Mouse (Mus musculus) lung, adult 2 months (tissue): ENCODE data around the gene Pbp2. TPM values are rescaled to one million over a fixed set of nuclear protein-coding genes. Genes with fewer than 3 reads are reported as not detected.

Experiments
- DNase-seq: peaks from one replicate; pipeline ENCODE4 v3.0.0; 2022
- H3K4me1 ChIP-seq: fragments of 200-500 bp; 2 replicates; pipeline ENCODE4 v1.6.1; 2011; ENCODE audit warnings: low read length; ENCODE audit not compliant: control insufficient read depth, insufficient read depth
- H3K4me3 ChIP-seq: fragments of 200-500 bp; replicated peaks from 2 replicates; pipeline ENCODE3; 2011; ENCODE audit warnings: low read depth, mild to moderate bottlenecking, control low read depth, low read length; ENCODE audit errors: extremely low read depth
- CTCF ChIP-seq: fragments of 200-500 bp; IDR thresholded peaks from 2 replicates; pipeline ENCODE4 v1.5.1; 2011; ENCODE audit warnings: mild to moderate bottlenecking, low read length, control low read depth; ENCODE audit not compliant: insufficient read depth
- POLR2A ChIP-seq: fragments of 200-500 bp; IDR thresholded peaks from 2 replicates; pipeline ENCODE4 v1.6.1; 2011; ENCODE audit warnings: low read depth, mild to moderate bottlenecking, control low read depth, low read length, borderline replicate concordance; ENCODE audit errors: extremely low read depth
- WGBS: fragments of 180-500 bp; shearing (Covaris S2); methylation state at CpG from one replicate; pipeline ENCODE4 v1.1.7; 2018; 5-methylcytosine and 5-hydroxymethylcytosine counted together
- polyA plus RNA-seq: library from polyadenylated mRNA; depleted of rRNA; stranded (reverse); fragments of >200 nt; gene quantifications from 2 replicates; pipeline ENCODE4 v1.2.3, GENCODE M21; 2012

The Pbp2 gene
- polyA plus RNA-seq, 1 experiment, result not detected

DNA sequence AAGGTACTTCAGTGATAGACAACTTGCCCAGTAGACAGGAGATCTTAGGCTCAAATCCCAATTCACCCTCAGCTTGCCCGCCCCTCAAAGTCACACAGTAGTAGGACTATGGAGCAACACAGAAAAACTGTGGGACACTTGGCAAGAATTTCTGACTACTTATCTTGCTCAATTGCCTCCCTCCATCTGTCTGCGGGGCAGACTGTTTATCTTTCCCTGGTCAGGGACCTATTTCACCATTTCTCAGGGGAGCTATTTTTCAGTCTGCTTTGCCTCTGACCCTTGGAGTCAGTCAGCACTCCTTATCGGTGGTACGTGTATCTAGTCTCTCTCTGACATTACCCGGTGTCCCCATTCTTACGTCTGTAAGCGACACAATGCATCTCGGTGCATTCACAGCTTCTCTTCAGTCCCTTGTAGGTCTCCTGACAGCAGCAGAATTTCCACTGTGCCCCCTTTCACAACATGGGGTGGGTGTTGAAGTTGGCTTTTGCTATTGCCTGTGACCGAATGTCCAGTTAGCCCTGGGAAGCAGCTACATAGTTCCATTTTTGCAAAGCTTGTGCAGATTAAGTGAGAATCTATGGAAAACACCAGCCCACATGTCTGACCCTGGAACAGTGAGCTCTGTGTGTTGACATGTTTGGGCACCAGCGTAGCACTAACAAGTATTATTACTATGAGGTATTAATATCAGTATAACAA is 7.6 kb downstream of the Pbp2 start:
- WGBS, result 57% methylated on average over 10 of the region's 10 CpGs
- no peak for DNase-seq
- TF ChIP-seq CTCF, result no peak
- TF ChIP-seq POLR2A, result no peak
- peaks cover 23% of the 10 kb centered on the region for H3K4me1 ChIP-seq
- H3K4me3 ChIP-seq, result no peak overlapping the region

GRCm38 (mm10) chr6:135300469-135300868 is 9.7 kb downstream of the Pbp2 start:
- Histone ChIP-seq H3K4me3 (no peak overlapping the region), H3K4me1 (peaks cover 24% of the 10 kb centered on the region)
- TF ChIP-seq CTCF, result no peak
- no peak for TF ChIP-seq POLR2A
- WGBS, result 57% methylated on average over 4 of the region's 4 CpGs
- no peak for DNase-seq

DNA sequence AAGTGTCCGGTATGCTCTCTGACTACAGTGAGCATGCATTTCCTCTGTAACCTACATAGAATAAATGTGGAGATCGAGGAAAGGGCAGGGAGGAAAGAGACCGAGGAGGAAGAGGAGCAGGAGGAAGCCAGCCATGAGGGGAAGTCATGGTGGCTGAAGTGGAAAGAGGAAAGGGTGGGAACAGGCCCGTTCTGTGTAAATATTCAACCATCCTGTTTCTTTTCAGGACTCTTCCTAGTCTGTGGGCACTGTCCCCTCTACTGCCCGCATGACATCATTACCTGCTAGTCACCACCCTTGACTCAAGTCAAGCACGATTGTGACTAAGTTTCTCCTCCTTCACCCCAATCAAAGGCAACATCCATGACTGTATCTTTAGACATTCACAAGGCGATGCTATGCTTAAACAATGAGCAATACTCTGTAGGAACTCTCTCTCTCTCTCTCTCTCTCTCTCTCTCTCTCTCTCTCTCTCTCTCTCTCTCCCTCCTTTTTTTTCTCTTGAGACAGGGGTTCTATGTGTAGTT is 11.1 kb downstream of the Pbp2 start:
- DNase-seq, result no peak
- Histone ChIP-seq H3K4me3 (no peak overlapping the region), H3K4me1 (peaks cover 22% of the 10 kb centered on the region)
- WGBS, result 59% methylated on average over 7 of the region's 7 CpGs
- TF ChIP-seq CTCF (no peak), POLR2A (no peak)

GRCm38 (mm10) chr6:135297570-135297969 is 12.6 kb downstream of the Pbp2 start:
- peaks cover 11% of the 10 kb centered on the region for H3K4me1 ChIP-seq
- 65% methylated on average over 7 of the region's 7 CpGs for WGBS
- DNase-seq, result no peak
- no peak overlapping the region for H3K4me3 ChIP-seq
- no peak for TF ChIP-seq POLR2A
- TF ChIP-seq CTCF, result no peak

DNA sequence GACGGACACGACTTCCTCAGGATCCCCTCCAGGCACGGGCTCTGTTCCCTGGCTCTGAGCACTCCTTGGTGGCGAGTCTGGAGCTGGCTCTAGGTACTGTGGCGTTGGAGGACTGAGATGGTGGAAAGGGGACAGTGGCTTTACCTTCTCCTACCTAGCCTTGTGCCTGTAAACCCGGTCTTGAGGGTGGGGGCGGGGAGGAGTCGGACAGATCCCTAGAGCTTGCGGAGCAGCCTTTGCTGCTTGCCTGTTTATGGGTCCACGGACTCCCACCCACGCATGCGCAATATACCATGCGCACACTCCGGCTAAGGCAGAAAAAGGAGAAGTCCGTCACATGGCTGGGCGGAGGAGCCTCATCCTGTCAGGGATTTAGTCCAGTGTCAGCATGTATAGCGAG is 13.9 kb downstream of the Pbp2 start:
- Histone ChIP-seq H3K4me3 (peak overlapping the region; percentile 9), H3K4me1 (peaks cover 11% of the 10 kb centered on the region)
- DNase-seq, result peak; percentile 42
- WGBS, result 45% methylated on average over 17 of the region's 17 CpGs
- TF ChIP-seq POLR2A (peak; percentile 43; the same call in 1 of the 2 replicates), CTCF (no peak)

DNA sequence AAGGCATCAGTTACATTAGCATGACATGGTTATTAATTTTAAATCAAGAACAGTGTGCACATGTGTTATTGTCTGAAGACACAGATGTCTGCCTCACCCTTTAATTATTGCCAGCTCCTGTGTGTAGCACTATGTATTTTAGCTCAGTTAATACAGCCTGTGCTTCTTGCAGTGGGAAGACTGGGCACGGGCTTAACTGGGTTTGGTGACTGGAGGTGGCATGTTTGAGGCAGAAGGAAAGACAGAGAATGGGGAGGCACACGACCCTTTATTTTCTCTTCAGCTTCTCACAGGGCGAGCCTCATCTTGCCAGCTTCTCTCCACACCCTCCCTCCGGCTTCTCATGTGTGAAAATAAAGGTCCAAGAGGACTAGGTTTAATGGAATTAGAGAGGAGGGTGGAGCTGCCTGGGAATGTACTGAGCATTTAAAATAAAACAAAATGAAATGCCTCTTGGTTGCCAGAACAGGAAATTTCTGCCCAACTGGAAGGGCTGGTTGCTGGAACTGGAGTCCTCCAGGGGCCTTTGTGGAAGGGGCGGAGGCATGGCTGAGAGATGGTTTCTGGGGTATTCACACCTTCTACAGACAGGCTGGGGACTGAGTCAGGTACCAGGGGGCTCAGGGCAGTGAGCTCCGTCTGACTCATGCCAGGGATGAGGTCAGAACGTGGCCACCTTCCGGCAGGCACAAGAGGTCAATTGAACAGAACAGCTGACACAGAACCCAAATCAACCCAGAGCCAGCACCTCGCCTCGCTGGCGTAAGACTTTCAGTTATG is 14.9 kb downstream of the Pbp2 start:
- TF ChIP-seq CTCF (no peak), POLR2A (no peak)
- peaks cover 11% of the 10 kb centered on the region for H3K4me1 ChIP-seq
- H3K4me3 ChIP-seq, result no peak overlapping the region
- 47% methylated on average over 11 of the region's 11 CpGs for WGBS
- peak; percentile 55 for DNase-seq

GRCm38 (mm10) chr6:135294150-135294549 is 16.1 kb downstream of the Pbp2 start:
- no peak overlapping the region for H3K4me3 ChIP-seq
- H3K4me1 ChIP-seq, result peaks cover 8% of the 10 kb centered on the region
- WGBS, result 57% methylated on average over 6 of the region's 6 CpGs
- no peak for DNase-seq
- TF ChIP-seq POLR2A (no peak), CTCF (no peak)

DNA sequence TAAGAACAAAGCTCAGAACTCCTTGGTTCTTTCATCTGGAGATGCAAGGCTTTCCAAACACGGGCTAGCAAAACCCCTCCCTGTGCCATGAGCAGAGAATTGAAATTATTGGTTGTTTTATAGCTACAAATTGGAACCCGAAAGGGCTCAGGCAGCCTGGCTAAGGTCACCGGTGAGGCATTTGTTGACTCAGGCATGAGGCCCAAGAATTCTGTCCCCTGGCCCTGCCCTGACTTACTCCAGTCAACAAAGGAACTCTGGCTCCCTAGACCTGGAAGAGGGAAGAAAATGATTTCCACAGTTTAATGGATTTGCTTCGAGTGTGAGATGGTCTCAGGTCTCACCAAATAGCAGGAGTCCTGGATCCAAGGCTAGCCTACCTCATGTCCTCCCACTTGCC is 17.8 kb downstream of the Pbp2 start:
- H3K4me3 ChIP-seq, result no peak overlapping the region
- DNase-seq, result peak; percentile 49
- WGBS, result 50% methylated on average over 4 of the region's 4 CpGs
- H3K4me1 ChIP-seq, result peaks cover 2% of the 10 kb centered on the region; the same call in 1 of the 2 replicates
- TF ChIP-seq POLR2A (no peak), CTCF (no peak)

DNA sequence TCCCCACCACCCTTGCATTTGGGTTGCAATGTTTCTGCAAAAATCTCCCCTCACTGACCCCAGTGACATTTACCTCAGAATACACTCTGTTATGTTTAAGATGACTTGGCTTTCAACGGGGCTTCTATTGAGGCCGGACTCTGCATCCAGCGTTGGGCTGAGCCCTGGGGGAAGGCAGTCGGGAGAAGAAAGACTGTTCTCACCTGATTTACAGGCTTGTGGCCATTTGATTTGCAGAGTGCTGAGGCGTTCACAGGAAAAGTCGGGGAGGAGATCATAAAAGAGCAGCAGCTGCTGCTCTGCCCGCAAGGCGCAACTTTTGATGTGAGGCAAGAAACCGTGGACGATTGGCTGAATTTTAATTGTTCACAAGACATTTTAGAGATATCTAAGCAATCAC is 30.3 kb downstream of the Pbp2 start:
- 68% methylated on average over 10 of the region's 10 CpGs for WGBS
- no peak for DNase-seq
- TF ChIP-seq POLR2A (no peak), CTCF (no peak)
- Histone ChIP-seq H3K4me3 (no peak overlapping the region), H3K4me1 (peaks cover under 1% of the 10 kb centered on the region; the same call in 1 of the 2 replicates)
